Mouse (Mus musculus): ENCODE results near the gene Slc39a9. TPM values are rescaled to one million over a fixed set of nuclear protein-coding genes. Genes with fewer than 3 reads are reported as not detected.
A peak's percentile ranks its signal among the peaks of the same experiment; 100 is the strongest.

Gene Slc39a9
- total and polyA plus RNA-seq, 2 experiments from 2014 or later: 17.6 to 19.3 TPM

DNA sequence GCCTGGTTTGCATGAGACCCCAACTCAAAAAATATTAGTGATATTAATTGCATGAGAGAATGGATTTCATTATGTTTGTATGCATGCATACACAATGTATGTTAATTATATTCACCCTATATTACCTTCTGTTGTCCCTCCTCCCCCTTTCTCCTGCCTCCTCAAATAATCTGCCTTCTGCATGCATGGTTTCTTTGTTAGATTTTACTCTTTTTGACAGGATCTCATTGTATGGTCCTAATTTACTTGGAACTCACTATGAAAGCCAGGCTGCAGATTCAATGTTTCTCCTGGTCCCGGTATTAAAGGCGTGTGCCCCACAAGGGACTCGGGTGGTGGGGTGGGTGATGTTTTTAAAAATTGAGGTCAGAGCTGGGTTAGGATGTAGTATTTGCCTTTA, 40.6 kb downstream of the Slc39a9 start:
- H3K36me3 ChIP-seq (ENCODE audit: insufficient read depth, low read length): peaks cover 8% of the 10 kb centered on the region; the same call in 1 of the 2 replicates
- H3K4me3 ChIP-seq (ENCODE audit: low read depth, low read length): no peak overlapping the region
- no peak for TF ChIP-seq CTCF (IDR thresholded peaks at IDR 0.05)
- DNase-seq (ENCODE audit: low spot score): no peak
- no peak overlapping the region for H3K9ac ChIP-seq (replicated peaks; ENCODE audit: low read length, poor library complexity, severe bottlenecking)
- 74% methylated on average over 3 of the region's 3 CpGs for WGBS
- H3K9me3 ChIP-seq (ENCODE audit: low read length): no peaks in the 10 kb centered on the region
- no peak overlapping the region for H3K27ac ChIP-seq (ENCODE audit: low read depth, low read length)
- H3K27me3 ChIP-seq (ENCODE audit: insufficient read depth, low read length): no peaks in the 10 kb centered on the region
- no peak overlapping the region for H3K4me2 ChIP-seq (ENCODE audit: low read depth, low read length, poor library complexity, severe bottlenecking)
- H3K4me1 ChIP-seq (ENCODE audit: insufficient read depth, low read length): no peaks in the 10 kb centered on the region
- ATAC-seq (ENCODE audit: low FRiP score): no peak

DNA sequence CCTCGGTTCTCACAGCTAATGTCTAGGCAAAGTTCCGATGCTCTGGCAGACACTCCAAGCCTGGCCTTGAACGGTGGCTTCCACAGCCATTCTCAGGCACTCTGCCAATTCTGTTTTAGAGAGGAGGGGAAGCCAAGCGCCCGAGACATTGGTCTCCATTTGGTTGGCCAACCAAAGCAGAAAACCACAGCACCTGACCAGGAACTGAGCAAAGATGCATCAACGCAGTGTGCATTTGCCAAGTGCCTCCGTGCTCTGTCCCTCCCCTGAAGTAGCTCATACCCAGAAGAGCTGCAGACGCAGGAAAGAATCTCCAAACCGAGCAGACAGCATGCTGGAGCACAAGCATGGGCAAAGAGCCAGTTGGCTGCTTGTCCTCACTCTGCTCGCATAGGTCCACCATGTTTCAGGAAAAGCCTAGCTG, 44.1 kb downstream of the Slc39a9 start:
- no peaks in the 10 kb centered on the region for H3K4me1 ChIP-seq (ENCODE audit: insufficient read depth, low read length)
- H3K27me3 ChIP-seq (ENCODE audit: insufficient read depth, low read length): peaks cover 18% of the 10 kb centered on the region
- no peak overlapping the region for H3K27ac ChIP-seq (ENCODE audit: low read depth, low read length)
- no peaks in the 10 kb centered on the region for H3K36me3 ChIP-seq (ENCODE audit: insufficient read depth, low read length)
- no peak overlapping the region for H3K4me2 ChIP-seq (ENCODE audit: low read depth, low read length, poor library complexity, severe bottlenecking)
- H3K9ac ChIP-seq (replicated peaks; ENCODE audit: low read length, poor library complexity, severe bottlenecking): no peak overlapping the region
- peak; percentile 82 for DNase-seq (ENCODE audit: low spot score)
- ATAC-seq (ENCODE audit: low FRiP score): no peak
- no peak for TF ChIP-seq CTCF (IDR thresholded peaks at IDR 0.05)
- 72% methylated on average over 10 of the region's 10 CpGs for WGBS
- no peak overlapping the region for H3K4me3 ChIP-seq (ENCODE audit: low read depth, low read length)
- H3K9me3 ChIP-seq (ENCODE audit: low read length): no peaks in the 10 kb centered on the region

DNA sequence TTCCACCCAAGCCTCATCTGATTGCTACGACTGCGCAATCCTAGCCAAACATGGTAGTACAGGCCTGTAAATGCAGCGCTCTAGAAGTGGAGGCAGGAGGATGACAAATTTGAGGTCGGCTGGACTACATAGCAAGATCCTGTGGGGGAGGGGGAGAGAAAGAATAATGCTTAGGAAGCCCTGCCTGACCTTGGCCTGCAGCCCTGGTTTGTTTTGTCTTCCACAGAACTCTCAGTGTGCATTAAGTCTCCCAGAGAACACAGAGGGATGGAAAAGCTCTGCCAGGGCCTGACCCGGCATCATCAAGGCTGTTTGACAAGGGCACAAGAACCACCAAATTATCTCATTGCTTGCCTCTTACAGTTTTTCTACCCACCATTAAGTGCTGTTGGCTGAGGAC, 46.0 kb downstream of the Slc39a9 start:
- Histone ChIP-seq H3K4me3 (ENCODE audit: low read depth, low read length) (no peak overlapping the region), H3K27me3 (ENCODE audit: insufficient read depth, low read length) (peaks cover 33% of the 10 kb centered on the region), H3K4me2 (ENCODE audit: low read depth, low read length, poor library complexity, severe bottlenecking) (no peak overlapping the region), H3K9me3 (ENCODE audit: low read length) (no peaks in the 10 kb centered on the region), H3K36me3 (ENCODE audit: insufficient read depth, low read length) (no peaks in the 10 kb centered on the region), H3K4me1 (ENCODE audit: insufficient read depth, low read length) (no peaks in the 10 kb centered on the region), H3K27ac (ENCODE audit: low read depth, low read length) (no peak overlapping the region), H3K9ac (replicated peaks; ENCODE audit: low read length, poor library complexity, severe bottlenecking) (no peak overlapping the region)
- WGBS: 68% methylated on average over 5 of the region's 5 CpGs
- no peak for TF ChIP-seq CTCF (IDR thresholded peaks at IDR 0.05)
- DNase-seq (ENCODE audit: low spot score) (no peak), ATAC-seq (ENCODE audit: low FRiP score) (no peak)

DNA sequence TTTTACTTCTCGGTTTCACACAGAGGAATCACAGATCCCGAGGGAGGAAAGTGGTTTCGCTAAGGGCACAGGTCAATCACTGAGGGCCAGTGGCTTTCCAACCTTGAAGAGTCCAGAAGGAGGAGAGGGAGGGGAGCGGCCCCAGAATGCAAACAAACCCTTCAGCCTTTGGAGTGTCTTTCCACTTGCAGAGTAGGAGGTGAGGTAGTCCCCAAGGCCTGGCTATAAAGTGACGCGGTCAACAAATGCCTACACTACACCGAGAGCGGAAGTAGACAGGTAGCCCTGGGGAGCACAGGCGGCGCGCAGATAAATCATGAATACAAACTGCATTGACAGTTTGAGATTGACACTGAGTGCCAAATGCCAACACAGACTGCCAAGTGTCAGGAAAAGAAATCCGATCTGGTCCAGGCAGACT, 48.0 kb downstream of the Slc39a9 start:
- WGBS: 19% methylated on average over 12 of the region's 12 CpGs
- ATAC-seq (ENCODE audit: low FRiP score) (no peak), DNase-seq (ENCODE audit: low spot score) (no peak)
- Histone ChIP-seq H3K4me2 (ENCODE audit: low read depth, low read length, poor library complexity, severe bottlenecking) (peak overlapping the region; percentile 57), H3K27me3 (ENCODE audit: insufficient read depth, low read length) (peaks cover 34% of the 10 kb centered on the region), H3K9ac (replicated peaks; ENCODE audit: low read length, poor library complexity, severe bottlenecking) (no peak overlapping the region), H3K36me3 (ENCODE audit: insufficient read depth, low read length) (no peaks in the 10 kb centered on the region), H3K9me3 (ENCODE audit: low read length) (no peaks in the 10 kb centered on the region), H3K4me3 (ENCODE audit: low read depth, low read length) (peak overlapping the region; percentile 41), H3K27ac (ENCODE audit: low read depth, low read length) (no peak overlapping the region), H3K4me1 (ENCODE audit: insufficient read depth, low read length) (no peaks in the 10 kb centered on the region)
- no peak for TF ChIP-seq CTCF (IDR thresholded peaks at IDR 0.05)

DNA sequence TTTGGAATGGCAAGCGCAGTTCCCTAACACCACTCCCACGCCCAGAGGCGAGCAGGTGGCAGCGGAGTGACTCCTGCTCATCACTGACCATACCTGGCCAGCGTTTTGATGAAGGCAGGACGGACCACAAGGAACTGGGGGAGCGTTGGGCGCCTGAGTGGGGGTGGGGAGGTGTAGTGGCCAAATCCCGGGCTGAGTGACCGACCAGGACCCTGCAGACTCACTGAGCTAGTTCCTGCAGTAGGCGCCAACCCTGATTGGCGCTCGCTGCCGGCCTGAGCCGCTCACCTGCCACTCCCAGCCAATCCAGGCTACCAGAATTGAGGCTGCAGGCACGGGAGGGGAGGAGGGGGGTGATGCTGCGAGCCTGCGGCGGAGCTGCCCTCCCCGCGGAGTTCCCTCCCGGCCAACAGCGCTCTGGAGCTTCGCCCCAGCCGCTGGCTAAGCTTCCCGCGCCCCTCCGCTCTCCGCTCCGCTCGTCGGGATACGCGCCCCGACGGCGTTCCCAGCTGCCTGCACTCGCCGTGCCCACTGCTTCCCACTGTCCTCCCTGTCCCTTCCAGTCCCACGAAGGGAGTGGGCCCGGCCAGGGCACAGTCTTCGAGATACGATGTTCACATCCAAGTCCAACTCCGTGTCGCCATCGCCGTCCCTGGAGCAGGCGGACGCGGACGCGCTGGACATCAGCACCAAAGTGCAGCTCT, 48.7 kb downstream of the Slc39a9 start, which contains the start of gene Plekhd1:
Gene Plekhd1 (plus strand): TSS at position 323 of the 704 bp plus-strand sequence.
- no peak for TF ChIP-seq CTCF (IDR thresholded peaks at IDR 0.05)
- DNase-seq (ENCODE audit: low spot score) (peak; percentile 56), ATAC-seq (ENCODE audit: low FRiP score) (peak; percentile 68)
- no peak within 1 kb of the TSS for H3K27ac ChIP-seq (ENCODE audit: low read depth, low read length)
- peak within 1 kb of the TSS; percentile 57 for H3K4me2 ChIP-seq (ENCODE audit: low read depth, low read length, poor library complexity, severe bottlenecking)
- peaks cover 34% of the 10 kb centered on the region for H3K27me3 ChIP-seq (ENCODE audit: insufficient read depth, low read length)
- H3K9ac ChIP-seq (replicated peaks; ENCODE audit: low read length, poor library complexity, severe bottlenecking): 0 out of 2 replicates have a peak within 1 kb of the TSS, but pooled peaks have one; percentile 24
- WGBS: 1% methylated on average over 44 of the region's 52 CpGs
- no peaks in the 10 kb centered on the region for H3K9me3 ChIP-seq (ENCODE audit: low read length)
- no peaks in the 10 kb centered on the region for H3K36me3 ChIP-seq (ENCODE audit: insufficient read depth, low read length)
- H3K4me1 ChIP-seq (ENCODE audit: insufficient read depth, low read length): no peaks in the 10 kb centered on the region
- H3K4me3 ChIP-seq (ENCODE audit: low read depth, low read length): peak within 1 kb of the TSS; percentile 41

DNA sequence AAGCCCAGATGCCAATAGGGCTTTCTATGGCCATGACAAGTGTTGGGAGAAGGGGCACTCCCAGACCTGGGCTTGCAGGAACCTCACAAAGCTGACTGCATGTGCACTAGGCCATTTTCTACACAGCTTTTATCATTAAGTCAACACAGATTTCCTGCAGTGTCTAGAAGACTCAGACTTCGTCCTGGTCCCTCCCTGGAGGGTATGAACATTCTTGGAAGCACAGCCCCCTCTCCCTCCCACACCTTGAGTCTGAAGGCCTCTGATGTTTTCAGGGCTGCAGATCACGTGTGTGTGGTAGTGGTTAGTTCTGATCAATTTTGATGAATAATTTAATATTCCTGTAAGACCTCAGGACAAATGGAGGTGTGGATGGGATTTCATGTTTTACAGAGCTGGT, 50.0 kb downstream of the Slc39a9 start:
- Histone ChIP-seq H3K4me3 (ENCODE audit: low read depth, low read length) (no peak overlapping the region), H3K27ac (ENCODE audit: low read depth, low read length) (no peak overlapping the region), H3K4me1 (ENCODE audit: insufficient read depth, low read length) (no peaks in the 10 kb centered on the region), H3K9me3 (ENCODE audit: low read length) (no peaks in the 10 kb centered on the region), H3K4me2 (ENCODE audit: low read depth, low read length, poor library complexity, severe bottlenecking) (no peak overlapping the region), H3K27me3 (ENCODE audit: insufficient read depth, low read length) (peaks cover 34% of the 10 kb centered on the region), H3K9ac (replicated peaks; ENCODE audit: low read length, poor library complexity, severe bottlenecking) (no peak overlapping the region), H3K36me3 (ENCODE audit: insufficient read depth, low read length) (no peaks in the 10 kb centered on the region)
- 50% methylated on average over 2 of the region's 2 CpGs for WGBS
- TF ChIP-seq CTCF (IDR thresholded peaks at IDR 0.05): no peak
- DNase-seq (ENCODE audit: low spot score) (no peak), ATAC-seq (ENCODE audit: low FRiP score) (no peak)
